12 mouse cellular contexts compared by ENCODE assay signal in the genomic region with DNA sequence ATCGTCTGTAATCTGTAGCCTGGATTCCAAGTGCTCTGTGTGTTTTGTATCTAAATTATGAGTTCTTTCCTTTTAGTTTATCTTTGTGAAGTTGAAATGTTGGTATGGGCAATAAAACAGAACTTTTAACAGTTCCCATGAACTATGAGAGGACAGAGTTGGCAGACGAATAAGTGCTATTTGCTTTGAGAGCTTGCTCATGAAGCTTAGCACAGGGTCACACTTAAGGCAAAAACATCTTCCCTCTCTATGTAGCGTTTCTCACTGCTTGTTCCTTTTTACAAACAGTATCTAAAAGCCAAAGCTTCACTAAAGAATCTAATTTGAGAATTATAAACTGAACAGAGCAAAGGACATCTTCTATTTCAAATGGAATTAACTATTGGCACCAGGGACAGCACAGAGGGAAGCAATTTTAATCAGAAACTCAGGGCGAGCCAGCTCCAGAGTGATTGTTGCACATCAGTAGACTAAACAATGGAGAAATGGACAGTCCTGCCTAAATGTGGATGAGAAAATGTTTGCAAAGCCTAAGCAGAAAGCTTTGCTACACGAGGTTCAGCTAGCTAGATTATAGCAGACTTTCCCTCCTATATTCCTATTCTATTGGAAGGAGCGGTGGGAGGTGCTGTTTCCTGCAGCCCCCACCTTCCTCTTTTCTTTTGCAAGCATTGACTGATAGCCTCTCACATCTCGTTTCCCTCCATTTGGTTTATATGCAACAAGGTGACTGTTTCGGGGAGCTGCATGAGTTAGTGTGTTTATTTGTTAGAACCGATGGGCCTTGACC.
DNase-seq lines count a peak whose midpoint lies in the region; ATAC-seq and TF ChIP-seq lines count a peak whose summit lies in the region.
"Had no signal": no experiment of that assay in that cellular context is flagged by ENCODE, and none has a peak within 500 bp of the region (broad histone marks: within the 10 kb centered on the region; RNA-seq: fewer than 3 reads in every experiment).

No protein-coding gene starts in this region.

- no peaks in the 10 kb centered on the region for H3K9me3 ChIP-seq in embryonic facial prominence, embryonic 14.5 days (ENCODE audit: control insufficient read depth, low read length)
- H3K9me3 ChIP-seq in embryonic facial prominence, embryonic 10.5 days: no peaks in the 10 kb centered on the region
- H3K9me3 ChIP-seq in intestine, embryonic 14.5 days (ENCODE audit: control insufficient read depth, low read length): no peaks in the 10 kb centered on the region
- no peaks in the 10 kb centered on the region for H3K9me3 ChIP-seq in intestine, postnatal 0 days (ENCODE audit: control insufficient read depth)
- H3K9me3 ChIP-seq in midbrain, embryonic 14.5 days (ENCODE audit: control insufficient read depth, low read length): no peaks in the 10 kb centered on the region
- H3K9me3 ChIP-seq: embryonic facial prominence, embryonic 12.5 days; limb, embryonic 15.5 days; megakaryocyte, embryonic 14.5 days had no signal

- no peak overlapping the region for H3K9ac ChIP-seq in embryonic facial prominence, embryonic 14.5 days (ENCODE audit: low read depth, low read length)
- H3K9ac ChIP-seq in intestine, embryonic 14.5 days (ENCODE audit: low read length): no peak overlapping the region
- no peak overlapping the region for H3K9ac ChIP-seq in intestine, postnatal 0 days (ENCODE audit: low read depth, low read length)
- 0 out of 2 replicates have a peak overlapping the region, but pooled peaks have one; percentile 9 for H3K9ac ChIP-seq in midbrain, embryonic 14.5 days (replicated peaks; ENCODE audit: low read length)
- H3K9ac ChIP-seq: embryonic facial prominence, embryonic 12.5 days; limb, embryonic 15.5 days had no signal

- H3K36me3 ChIP-seq in embryonic facial prominence, embryonic 14.5 days (ENCODE audit: control insufficient read depth, insufficient read depth, low read length): no peaks in the 10 kb centered on the region
- no peaks in the 10 kb centered on the region for H3K36me3 ChIP-seq in embryonic facial prominence, embryonic 10.5 days (replicated peaks)
- H3K36me3 ChIP-seq in intestine, embryonic 14.5 days (ENCODE audit: control insufficient read depth, insufficient read depth, low read length): no peaks in the 10 kb centered on the region
- H3K36me3 ChIP-seq in intestine, postnatal 0 days (ENCODE audit: control insufficient read depth, insufficient read depth): no peaks in the 10 kb centered on the region
- H3K36me3 ChIP-seq in midbrain, embryonic 14.5 days (ENCODE audit: control insufficient read depth, insufficient read depth, low read length): no peaks in the 10 kb centered on the region
- H3K36me3 ChIP-seq: embryonic facial prominence, embryonic 12.5 days; limb, embryonic 15.5 days had no signal

- DNase-seq in embryonic facial prominence, embryonic 14.5 days (ENCODE audit: low spot score): peak; percentile 45
- no peak for DNase-seq in embryonic facial prominence, embryonic 10.5 days (ENCODE audit: low spot score)
- no peak for DNase-seq in intestine, embryonic 14.5 days (ENCODE audit: low spot score)
- peak; percentile 23 for DNase-seq in fibroblast of lung, adult 2 months (ENCODE audit: low read depth)
- no peak for DNase-seq in midbrain, embryonic 14.5 days
- no peak for DNase-seq in retina, embryonic 14.5 days (ENCODE audit: low spot score)
- DNase-seq in cerebellum, adult 9-11 months: no peak
- DNase-seq: cerebellum, adult 18-20 months had no signal

- H3K4me1 ChIP-seq in embryonic facial prominence, embryonic 14.5 days (ENCODE audit: control insufficient read depth, insufficient read depth, low read length): no peaks in the 10 kb centered on the region
- H3K4me1 ChIP-seq in embryonic facial prominence, embryonic 10.5 days: no peaks in the 10 kb centered on the region
- H3K4me1 ChIP-seq in intestine, embryonic 14.5 days (replicated peaks; ENCODE audit: control insufficient read depth, insufficient read depth, low read length): peaks cover 3% of the 10 kb centered on the region; the same call in 1 of the 2 replicates
- no peaks in the 10 kb centered on the region for H3K4me1 ChIP-seq in intestine, postnatal 0 days (replicated peaks; ENCODE audit: control insufficient read depth, insufficient read depth, low read length)
- H3K4me1 ChIP-seq in midbrain, embryonic 14.5 days (ENCODE audit: control insufficient read depth, insufficient read depth, low read length): peaks cover 13% of the 10 kb centered on the region; the same call in 1 of the 2 replicates
- H3K4me1 ChIP-seq: embryonic facial prominence, embryonic 12.5 days; megakaryocyte, embryonic 14.5 days had no signal

- H3K4me3 ChIP-seq in embryonic facial prominence, embryonic 14.5 days (ENCODE audit: low read depth, low read length): no peak overlapping the region
- no peak overlapping the region for H3K4me3 ChIP-seq in embryonic facial prominence, embryonic 10.5 days
- H3K4me3 ChIP-seq in intestine, embryonic 14.5 days (ENCODE audit: low read depth, low read length): no peak overlapping the region
- H3K4me3 ChIP-seq in intestine, postnatal 0 days (ENCODE audit: low read depth, low read length): no peak overlapping the region
- H3K4me3 ChIP-seq in midbrain, embryonic 14.5 days (replicated peaks; ENCODE audit: low read depth, low read length): no peak overlapping the region
- H3K4me3 ChIP-seq: embryonic facial prominence, embryonic 12.5 days; limb, embryonic 15.5 days; megakaryocyte, embryonic 14.5 days had no signal

- no peak for ATAC-seq in embryonic facial prominence, embryonic 14.5 days (ENCODE audit: low read depth)
- no peak for ATAC-seq in intestine, embryonic 14.5 days (replicated peaks; ENCODE audit: low FRiP score, low TSS enrichment, low read depth)
- no peak for ATAC-seq in intestine, postnatal 0 days
- ATAC-seq in midbrain, embryonic 14.5 days (ENCODE audit: low FRiP score, low TSS enrichment): no peak; the same call in 1 of the 2 replicates

- no peak overlapping the region for H3K4me2 ChIP-seq in embryonic facial prominence, embryonic 14.5 days (ENCODE audit: low read depth, low read length)
- no peak overlapping the region for H3K4me2 ChIP-seq in intestine, embryonic 14.5 days (ENCODE audit: low read length)
- no peak overlapping the region; the same call in 1 of the 2 replicates for H3K4me2 ChIP-seq in intestine, postnatal 0 days (replicated peaks; ENCODE audit: low read depth)
- H3K4me2 ChIP-seq in midbrain, embryonic 14.5 days (ENCODE audit: low read length): no peak overlapping the region
- H3K4me2 ChIP-seq: embryonic facial prominence, embryonic 12.5 days; limb, embryonic 15.5 days had no signal

- H3K27me3 ChIP-seq in embryonic facial prominence, embryonic 14.5 days (replicated peaks; ENCODE audit: control insufficient read depth, insufficient read depth, low read length): no peaks in the 10 kb centered on the region
- H3K27me3 ChIP-seq in embryonic facial prominence, embryonic 10.5 days (replicated peaks; ENCODE audit: low read depth, poor library complexity, severe bottlenecking): no peaks in the 10 kb centered on the region
- H3K27me3 ChIP-seq in intestine, embryonic 14.5 days (replicated peaks; ENCODE audit: control insufficient read depth, insufficient read depth, low read length): no peaks in the 10 kb centered on the region
- no peaks in the 10 kb centered on the region for H3K27me3 ChIP-seq in intestine, postnatal 0 days (replicated peaks; ENCODE audit: control insufficient read depth, insufficient read depth, low read length)
- H3K27me3 ChIP-seq in midbrain, embryonic 14.5 days (ENCODE audit: control insufficient read depth, insufficient read depth, low read length): no peaks in the 10 kb centered on the region
- H3K27me3 ChIP-seq: embryonic facial prominence, embryonic 12.5 days; limb, embryonic 15.5 days; megakaryocyte, embryonic 14.5 days had no signal

- WGBS in embryonic facial prominence, embryonic 14.5 days: 69% methylated on average over 9 of the region's 9 CpGs
- 82% methylated on average over 9 of the region's 9 CpGs for WGBS in embryonic facial prominence, embryonic 10.5 days
- WGBS in intestine, embryonic 14.5 days: 34% methylated on average over 9 of the region's 9 CpGs
- WGBS in intestine, postnatal 0 days: 46% methylated on average over 9 of the region's 9 CpGs
- 72% methylated on average over 9 of the region's 9 CpGs for WGBS in midbrain, embryonic 14.5 days

- TF ChIP-seq CTCF in intestine, postnatal 0 days (IDR thresholded peaks at IDR 0.05; ENCODE audit: low read depth): no peak

- no peak overlapping the region for H3K27ac ChIP-seq in embryonic facial prominence, embryonic 14.5 days (replicated peaks; ENCODE audit: low read depth, low read length)
- H3K27ac ChIP-seq in embryonic facial prominence, embryonic 10.5 days (replicated peaks): no peak overlapping the region
- peak overlapping the region; percentile 18 for H3K27ac ChIP-seq in intestine, embryonic 14.5 days (ENCODE audit: low read depth)
- no peak overlapping the region for H3K27ac ChIP-seq in intestine, postnatal 0 days (ENCODE audit: low read depth, low read length)
- peak overlapping the region; percentile 74 for H3K27ac ChIP-seq in midbrain, embryonic 14.5 days (replicated peaks; ENCODE audit: low read depth, low read length)
- H3K27ac ChIP-seq: embryonic facial prominence, embryonic 12.5 days; limb, embryonic 15.5 days had no signal

Comparison
In these comparisons a context has a peak if more than half of its experiments do, and no peak if none do; other contexts are left out.
1. DNase-seq: peak in embryonic facial prominence, embryonic 14.5 days (single experiment) and fibroblast of lung, adult 2 months (single experiment); none in embryonic facial prominence, embryonic 10.5 days (single experiment), intestine, embryonic 14.5 days (single experiment), midbrain, embryonic 14.5 days (single experiment), retina, embryonic 14.5 days (single experiment) and cerebellum, adult 9-11 months (single experiment).
2. H3K27ac ChIP-seq: peak in intestine, embryonic 14.5 days (single experiment) and midbrain, embryonic 14.5 days (single experiment); none in embryonic facial prominence, embryonic 14.5 days (single experiment), embryonic facial prominence, embryonic 10.5 days (single experiment) and intestine, postnatal 0 days (single experiment).